ENCODE assay signal across 29 mouse cellular contexts in the genomic region with DNA sequence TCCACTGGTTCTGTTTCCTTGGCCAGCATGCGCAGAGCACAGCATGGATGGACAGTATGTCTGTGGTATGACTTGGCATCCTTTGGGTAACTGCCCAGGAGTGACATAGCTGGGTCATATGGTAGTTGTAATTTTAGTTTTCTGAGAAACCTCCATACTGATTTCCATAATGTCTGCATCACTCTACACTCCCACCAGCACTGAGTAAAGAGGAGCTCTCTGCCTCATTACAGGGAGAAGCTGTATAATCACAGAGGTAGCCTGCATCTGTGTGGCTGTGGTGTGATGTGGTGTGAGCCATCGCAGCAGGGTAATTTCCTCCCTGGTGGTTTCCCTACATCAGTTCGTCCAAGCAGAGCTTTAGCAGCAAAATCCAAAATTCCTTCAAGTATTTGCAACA. TPM values are rescaled to one million over a fixed set of nuclear protein-coding genes. Genes with fewer than 3 reads are reported as not detected.
DNase-seq lines count a peak whose midpoint lies in the region; ATAC-seq lines count a peak whose summit lies in the region.
"Had no signal": no experiment of that assay in that cellular context is flagged by ENCODE, and none has a peak within 500 bp of the region (broad histone marks: within the 10 kb centered on the region; RNA-seq: fewer than 3 reads in every experiment).

No protein-coding gene starts in this region.

- no peak overlapping the region for H3K27ac ChIP-seq in forebrain, embryonic 14.5 days (ENCODE audit: low read depth, low read length)
- H3K27ac ChIP-seq: embryonic facial prominence, embryonic 13.5 days; forebrain, embryonic 13.5 days; gastrocnemius, adult 2 months; heart, embryonic 10.5 days; hindbrain, embryonic 15.5 days; left cerebral cortex, adult 2 months; limb, embryonic 13.5 days; liver, embryonic 13.5 days; neural tube, embryonic 12.5 days had no signal

- no peaks in the 10 kb centered on the region for H3K27me3 ChIP-seq in megakaryocyte, embryonic 14.5 days (replicated peaks)
- no peaks in the 10 kb centered on the region for H3K27me3 ChIP-seq in forebrain, embryonic 14.5 days (replicated peaks; ENCODE audit: control insufficient read depth, insufficient read depth, low read length)
- H3K27me3 ChIP-seq: embryonic facial prominence, embryonic 13.5 days; forebrain, embryonic 13.5 days; hindbrain, embryonic 15.5 days; limb, embryonic 13.5 days; liver, embryonic 13.5 days; neural tube, embryonic 12.5 days had no signal

- H3K4me2 ChIP-seq in forebrain, embryonic 14.5 days (ENCODE audit: low read length), result no peak overlapping the region
- H3K4me2 ChIP-seq: embryonic facial prominence, embryonic 13.5 days; forebrain, embryonic 13.5 days; hindbrain, embryonic 15.5 days; limb, embryonic 13.5 days; liver, embryonic 13.5 days; lung, embryonic 14.5 days; neural tube, embryonic 12.5 days had no signal

- WGBS in forebrain, embryonic 14.5 days, result 86% methylated on average over 3 of the region's 3 CpGs

- H3K9ac ChIP-seq in forebrain, embryonic 14.5 days (ENCODE audit: low read length), result no peak overlapping the region
- H3K9ac ChIP-seq: embryonic facial prominence, embryonic 13.5 days; forebrain, embryonic 13.5 days; hindbrain, embryonic 15.5 days; limb, embryonic 13.5 days; liver, embryonic 13.5 days; lung, embryonic 14.5 days; neural tube, embryonic 12.5 days had no signal

- H3K4me1 ChIP-seq in megakaryocyte, embryonic 14.5 days, result peaks cover 21% of the 10 kb centered on the region
- no peaks in the 10 kb centered on the region for H3K4me1 ChIP-seq in forebrain, embryonic 14.5 days (ENCODE audit: control insufficient read depth, insufficient read depth, low read length)
- H3K4me1 ChIP-seq: embryonic facial prominence, embryonic 13.5 days; forebrain, embryonic 13.5 days; heart, embryonic 10.5 days; hindbrain, embryonic 15.5 days; limb, embryonic 13.5 days; neural tube, embryonic 12.5 days had no signal

- no peaks in the 10 kb centered on the region for H3K36me3 ChIP-seq in megakaryocyte, embryonic 14.5 days (replicated peaks; ENCODE audit: low read length)
- no peaks in the 10 kb centered on the region for H3K36me3 ChIP-seq in forebrain, embryonic 14.5 days (ENCODE audit: control insufficient read depth, insufficient read depth, low read length)
- H3K36me3 ChIP-seq: embryonic facial prominence, embryonic 13.5 days; G1E; heart, embryonic 10.5 days; hindbrain, embryonic 15.5 days; limb, embryonic 13.5 days; liver, embryonic 13.5 days; neural tube, embryonic 12.5 days had no signal

- ATAC-seq in megakaryocyte, adult 5-6 weeks (ENCODE audit: poor library complexity, severe bottlenecking), result no peak
- ATAC-seq in forebrain, embryonic 14.5 days, result no peak
- ATAC-seq: forebrain, embryonic 13.5 days; intestine, embryonic 16.5 days had no signal

- H3K9me3 ChIP-seq in megakaryocyte, embryonic 14.5 days, result peaks cover 2% of the 10 kb centered on the region; the same call in 1 of the 2 replicates
- H3K9me3 ChIP-seq in forebrain, embryonic 14.5 days (replicated peaks; ENCODE audit: control insufficient read depth, low read length), result peaks cover 2% of the 10 kb centered on the region; the same call in 1 of the 2 replicates
- H3K9me3 ChIP-seq: embryonic facial prominence, embryonic 13.5 days; forebrain, embryonic 13.5 days; G1E; heart, embryonic 10.5 days; hindbrain, embryonic 15.5 days; liver, embryonic 13.5 days; neural tube, embryonic 12.5 days had no signal

- DNase-seq in frontal cortex, adult 2 months (ENCODE audit: extremely low spot score in 1 of 2, low spot score in 1 of 2), result peak; percentile 42 to 69
- DNase-seq in frontal cortex, postnatal 10 days (ENCODE audit: low spot score in 2 of 2), result no peak
- peak; percentile 70 for DNase-seq in brain, adult 2 months (ENCODE audit: low read depth, low spot score)
- DNase-seq in telencephalon, adult 2 months (ENCODE audit: low read depth, low spot score), result peak; percentile 45
- no peak for DNase-seq in forebrain, embryonic 14.5 days (ENCODE audit: low spot score)
- DNase-seq: adrenal gland, adult 8-10 months; cerebellum, adult 18-20 months; cerebellum, postnatal 36 days; embryo, embryonic 11 days; gastrocnemius, adult 2 months; heart, postnatal 4 days; kidney, postnatal 4 days; liver, embryonic 13.5 days; lung, embryonic 14.5 days; midbrain, embryonic 14.5 days; retina, postnatal 1 day; thymus, postnatal 14 days had no signal

- H3K4me3 ChIP-seq in megakaryocyte, embryonic 14.5 days (replicated peaks), result peak overlapping the region; percentile 51
- no peak overlapping the region for H3K4me3 ChIP-seq in forebrain, embryonic 14.5 days (ENCODE audit: low read depth, low read length)
- H3K4me3 ChIP-seq: embryonic facial prominence, embryonic 13.5 days; erythroblast, embryonic 14.5 days; forebrain, embryonic 13.5 days; gastrocnemius, adult 2 months; heart, embryonic 10.5 days; hindbrain, embryonic 15.5 days; left cerebral cortex, adult 2 months; limb, embryonic 13.5 days; liver, embryonic 13.5 days; neural tube, embryonic 12.5 days had no signal

RNA-seq across cellular contexts. Expression of a gene that starts 7.0 kb away (rescaled TPM):
- 61.9 and 79.8 TPM in 2 replicates for polyA plus RNA-seq in frontal cortex, adult 2 months (2012; rRNA removed)
- 85.7 and 96.3 TPM in 2 replicates for polyA plus RNA-seq in megakaryocyte, embryonic 14.5 days (2012; ENCODE audit: insufficient read depth, low replicate concordance)
- 60.8 and 78.6 TPM in 2 replicates for total RNA-seq in megakaryocyte, adult 5-6 weeks (2015)
- 96.4 and 99.5 TPM in 2 replicates for total RNA-seq in megakaryocyte, adult 5-6 weeks (2017)
- polyA plus RNA-seq in forebrain, embryonic 14.5 days (2014; fragmentation: Nextera tagmentation; extraction: Ambion mirVana), result 25.6 and 35.8 TPM in 2 replicates

Comparison
In these comparisons a context has a peak if more than half of its experiments do, and no peak if none do; other contexts are left out.
1. DNase-seq: peak in frontal cortex, adult 2 months (2 of 2), brain, adult 2 months (single experiment) and telencephalon, adult 2 months (single experiment); none in frontal cortex, postnatal 10 days (0 of 2) and forebrain, embryonic 14.5 days (single experiment).